In genomic region chr13:34857526-34857925, GRCm38 (mm10) we compare ENCODE assay signal across 8 mouse cellular contexts. TPM values are rescaled to one million over a fixed set of nuclear protein-coding genes. Genes with fewer than 3 reads are reported as not detected.
DNase-seq lines count a peak whose midpoint lies in the region; ATAC-seq and TF ChIP-seq lines count a peak whose summit lies in the region.
"Had no signal": no experiment of that assay in that cellular context is flagged by ENCODE, and none has a peak within 500 bp of the region (broad histone marks: within the 10 kb centered on the region; RNA-seq: fewer than 3 reads in every experiment).

No protein-coding gene starts in this region.

- peak; percentile 64 for DNase-seq in kidney, adult 2 months
- DNase-seq in B cell, adult 2 months = peak; percentile 51 to 64
- DNase-seq in R1 (ENCODE audit: low read depth, low spot score) = peak; percentile 59
- DNase-seq in naive thymus-derived CD4-positive, alpha-beta T cell, adult 2 months (ENCODE audit: low read depth) = peak; percentile 38
- DNase-seq in right cerebral cortex, postnatal 4 days = no peak

- TF ChIP-seq POLR2A in kidney, adult 2 months (IDR thresholded peaks at IDR 0.05; ENCODE audit: low read depth, low read length) = no peak

- H3K9ac ChIP-seq in kidney, embryonic 16.5 days (replicated peaks; ENCODE audit: low read length) = no peak overlapping the region
- H3K9ac ChIP-seq: neural tube, embryonic 12.5 days had no signal

- ATAC-seq in kidney, embryonic 16.5 days (ENCODE audit: low FRiP score, low TSS enrichment) = no peak
- ATAC-seq in granulocyte monocyte progenitor cell, adult 5-6 weeks (replicated peaks; ENCODE audit: poor library complexity, severe bottlenecking) = 0 out of 2 replicates have a peak, but pooled peaks have one; percentile 27

- peaks cover 27% of the 10 kb centered on the region for H3K9me3 ChIP-seq in kidney, embryonic 16.5 days (ENCODE audit: low read length)

- WGBS in kidney, adult 2 months = 33% methylated on average over 2 of the region's 2 CpGs
- 39% methylated on average over 2 of the region's 2 CpGs for WGBS in kidney, embryonic 16.5 days

- TF ChIP-seq CTCF in kidney, adult 2 months (conservative IDR thresholded peaks at IDR 0.05; ENCODE audit: insufficient read depth, insufficient read length, low read depth, low read length) = peak; percentile 38

- H3K4me1 ChIP-seq in kidney, adult 2 months (ENCODE audit: control insufficient read depth, insufficient read depth, low read length) = no peaks in the 10 kb centered on the region
- no peaks in the 10 kb centered on the region for H3K4me1 ChIP-seq in kidney, embryonic 16.5 days (ENCODE audit: insufficient read depth, low read length)
- H3K4me1 ChIP-seq: neural tube, embryonic 12.5 days had no signal

- H3K36me3 ChIP-seq in kidney, adult 2 months (ENCODE audit: control insufficient read depth, insufficient read depth, low read length) = no peaks in the 10 kb centered on the region
- peaks cover 8% of the 10 kb centered on the region; the same call in 1 of the 2 replicates for H3K36me3 ChIP-seq in kidney, embryonic 16.5 days (ENCODE audit: insufficient read depth, low read length)
- H3K36me3 ChIP-seq: neural tube, embryonic 12.5 days had no signal

- no peak overlapping the region for H3K4me2 ChIP-seq in kidney, embryonic 16.5 days (replicated peaks; ENCODE audit: low read depth, low read length)
- H3K4me2 ChIP-seq: neural tube, embryonic 12.5 days had no signal

- no peak overlapping the region for H3K27ac ChIP-seq in kidney, adult 2 months (ENCODE audit: insufficient read depth, low read depth, low read length)
- H3K27ac ChIP-seq in kidney, embryonic 16.5 days (ENCODE audit: low read length) = no peak overlapping the region
- H3K27ac ChIP-seq: neural tube, embryonic 12.5 days had no signal

- H3K27me3 ChIP-seq in kidney, adult 2 months (replicated peaks; ENCODE audit: control insufficient read depth, insufficient read depth, low read length) = no peaks in the 10 kb centered on the region
- H3K27me3 ChIP-seq in kidney, embryonic 16.5 days (ENCODE audit: insufficient read depth, low read length) = no peaks in the 10 kb centered on the region
- H3K27me3 ChIP-seq: neural tube, embryonic 12.5 days had no signal

- H3K4me3 ChIP-seq in kidney, adult 2 months (ENCODE audit: insufficient read depth, low read depth, low read length) = no peak overlapping the region
- H3K4me3 ChIP-seq in kidney, embryonic 16.5 days (ENCODE audit: low read length) = no peak overlapping the region
- H3K4me3 ChIP-seq: neural tube, embryonic 12.5 days had no signal

RNA-seq across cellular contexts. Expression of gene Prpf4b, which starts 17.6 kb away (rescaled TPM):
- 10.3 and 15.3 TPM in 2 replicates for polyA plus RNA-seq in kidney, adult 2 months (2012; rRNA removed)
- 54.2 and 63.2 TPM in 2 replicates for polyA plus RNA-seq in kidney, embryonic 16.5 days (2015; fragmentation: Nextera tagmentation; extraction: Ambion mirVana)
- total RNA-seq in granulocyte monocyte progenitor cell, adult 5-6 weeks (2014; fragmentation: Nextera tagmentation) = 124 and 139 TPM in 2 replicates
- 129 and 142 TPM in 2 replicates for total RNA-seq in granulocyte monocyte progenitor cell, adult 5-6 weeks (2017)
